Mouse (Mus musculus) embryonic facial prominence, embryonic 13.5 days (tissue): Measurements from ENCODE around the gene Slc9a3r2. TPM values are rescaled to one million over a fixed set of nuclear protein-coding genes. Genes with fewer than 3 reads are reported as not detected.

Source experiments
- ATAC-seq: fragments of 200-750 bp; cut with Nextera tagmentation; 2 replicates; pipeline ENCODE4 v1.8.0; 2017; ENCODE audit warnings: low read depth; ENCODE audit not compliant: insufficient number of reproducible peaks, insufficient read depth, low FRiP score, low TSS enrichment
- H3K27ac ChIP-seq: fragments of 300-500 bp; sonication (generic); 2 replicates; pipeline ENCODE4 v1.5.1; 2015; ENCODE audit warnings: moderate library complexity, mild to moderate bottlenecking, inconsistent platforms
- H3K27me3 ChIP-seq: fragments of 300-500 bp; sonication (generic); 2 replicates; pipeline ENCODE4 v1.6.1; 2015; ENCODE audit warnings: mild to moderate bottlenecking, inconsistent platforms
- H3K36me3 ChIP-seq: fragments of 300-500 bp; sonication (generic); 2 replicates; pipeline ENCODE4 v1.6.1; 2015; ENCODE audit warnings: mild to moderate bottlenecking, inconsistent platforms
- H3K4me1 ChIP-seq: fragments of 300-500 bp; sonication (generic); 2 replicates; pipeline ENCODE4 v1.6.1; 2015; ENCODE audit warnings: inconsistent platforms
- H3K4me2 ChIP-seq: fragments of 300-500 bp; sonication (generic); 2 replicates; pipeline ENCODE4 v1.6.1; 2015; ENCODE audit warnings: moderate library complexity, mild to moderate bottlenecking, inconsistent platforms
- H3K4me3 ChIP-seq: fragments of 300-500 bp; sonication (generic); 2 replicates; pipeline ENCODE4 v1.5.1; 2015; ENCODE audit warnings: mild to moderate bottlenecking, inconsistent platforms
- H3K9ac ChIP-seq: fragments of 300-500 bp; sonication (generic); 2 replicates; pipeline ENCODE4 v1.6.1; 2015; ENCODE audit warnings: mild to moderate bottlenecking, inconsistent platforms
- H3K9me3 ChIP-seq: fragments of 300-500 bp; sonication (generic); 2 replicates; pipeline ENCODE4 v1.6.1; 2016; ENCODE audit warnings: inconsistent platforms
- WGBS: fragments of 180-500 bp; shearing (Covaris S2); methylation state at CpG from one replicate; pipeline ENCODE4 v1.1.7; 2015; ENCODE audit warnings: mixed read lengths; 5-methylcytosine and 5-hydroxymethylcytosine counted together
- polyA plus RNA-seq: library from polyadenylated mRNA; unstranded; fragments of >200 nt; fragmentation: Nextera tagmentation; extraction: Ambion mirVana; gene quantifications from 2 replicates; pipeline ENCODE4 v1.2.1, GENCODE M21; 2015

Gene Slc9a3r2
- polyA plus RNA-seq, 1 experiment from 2014 or later = 50.4 TPM

GRCm38 (mm10) chr17:24635024-24635423 lies 15.1 kb downstream of the Slc9a3r2 start:
- 80% methylated on average over 4 of the region's 4 CpGs for WGBS
- no peaks in the 10 kb centered on the region for H3K9me3 ChIP-seq
- H3K4me3 ChIP-seq = no peak overlapping the region
- H3K27me3 ChIP-seq = no peaks in the 10 kb centered on the region
- no peak overlapping the region for H3K4me2 ChIP-seq
- H3K27ac ChIP-seq = no peak overlapping the region
- ATAC-seq = no peak
- peaks cover 33% of the 10 kb centered on the region for H3K36me3 ChIP-seq
- H3K4me1 ChIP-seq = peaks cover 38% of the 10 kb centered on the region
- H3K9ac ChIP-seq = no peak overlapping the region

DNA sequence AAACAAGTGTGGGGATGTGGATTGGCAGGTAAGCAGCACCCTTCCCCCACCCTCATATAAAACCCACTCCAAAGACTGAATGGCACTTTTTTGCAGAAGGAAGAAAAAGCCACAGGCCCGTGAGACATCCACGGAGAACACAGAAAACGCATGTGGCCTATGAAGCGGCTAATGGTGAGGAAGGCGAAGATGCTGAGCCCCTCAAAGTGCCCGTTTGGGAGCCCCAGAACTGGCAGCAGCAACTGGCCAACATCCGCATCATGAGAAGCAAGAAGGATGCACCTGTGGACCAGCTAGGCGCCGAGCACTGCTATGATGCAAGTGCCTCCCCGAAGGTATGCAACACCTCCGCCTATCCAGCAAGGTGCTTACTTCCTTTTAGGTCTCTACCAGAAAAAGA lies 16.3 kb downstream of the Slc9a3r2 start:
- H3K4me1 ChIP-seq = peaks cover 26% of the 10 kb centered on the region
- peaks cover 44% of the 10 kb centered on the region for H3K36me3 ChIP-seq
- no peaks in the 10 kb centered on the region for H3K27me3 ChIP-seq
- H3K9me3 ChIP-seq = no peaks in the 10 kb centered on the region
- no peak overlapping the region for H3K9ac ChIP-seq
- H3K4me3 ChIP-seq = no peak overlapping the region
- H3K4me2 ChIP-seq = no peak overlapping the region
- H3K27ac ChIP-seq = 0 out of 2 replicates have a peak overlapping the region, but pooled peaks have one; percentile 96
- 93% methylated on average over 11 of the region's 11 CpGs for WGBS
- ATAC-seq = no peak

- no peaks in the 10 kb centered on the region for H3K9me3 ChIP-seq
- peaks cover 46% of the 10 kb centered on the region for H3K36me3 ChIP-seq
- peaks cover 19% of the 10 kb centered on the region for H3K4me1 ChIP-seq
- H3K27ac ChIP-seq = peak overlapping the region; percentile 96
- peak overlapping the region; percentile 87 for H3K9ac ChIP-seq
- WGBS = 11% methylated on average over 22 of the region's 22 CpGs
- peak; percentile 27; the same call in 1 of the 2 replicates for ATAC-seq
- H3K27me3 ChIP-seq = no peaks in the 10 kb centered on the region
- H3K4me2 ChIP-seq = peak overlapping the region; percentile 92
- peak overlapping the region; percentile 70 for H3K4me3 ChIP-seq
Observed at GRCm38 (mm10) chr17:24632813-24633449, 17.2 kb downstream of the Slc9a3r2 start.

DNA sequence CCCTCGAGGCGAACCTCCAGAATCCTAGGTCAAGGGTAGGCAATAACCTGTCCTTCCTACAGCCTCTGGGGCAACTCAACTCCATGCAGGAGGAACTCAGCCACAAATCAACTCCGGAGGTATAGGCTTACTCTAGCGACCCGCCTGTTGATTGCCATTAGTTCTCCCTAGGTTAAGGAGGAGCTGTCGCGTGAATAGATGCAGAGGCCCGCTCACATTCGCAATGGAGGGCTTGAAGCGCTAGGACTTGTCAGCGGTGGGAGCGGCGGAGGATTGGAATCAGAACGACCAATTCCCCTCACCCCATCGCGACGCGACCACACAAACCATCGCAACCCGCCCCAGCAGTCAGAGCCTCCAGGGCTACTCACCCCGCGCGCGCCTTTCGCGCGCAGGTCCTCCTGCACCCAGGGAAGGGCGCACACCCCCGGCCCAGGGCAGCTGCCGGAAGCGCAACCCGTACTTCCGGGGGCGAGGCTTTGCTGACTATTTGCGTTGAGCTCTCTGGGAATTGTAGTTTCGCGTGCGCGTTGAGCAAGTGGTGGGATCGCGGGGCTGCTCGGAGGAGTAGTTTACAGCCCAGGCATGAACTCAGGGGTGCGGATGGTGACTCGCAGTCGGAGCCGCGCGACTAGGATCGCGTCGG lies 17.8 kb downstream of the Slc9a3r2 start, which contains the start of the genes Tsc2 and Nthl1:
Tsc2 (minus strand) TSS at position 464 of the 646 bp plus-strand sequence.
Nthl1 (plus strand) TSS at position 514 of the 646 bp plus-strand sequence.
- Histone ChIP-seq H3K27ac (peak within 1 kb of the TSS; percentile 96), H3K4me1 (peaks cover 19% of the 10 kb centered on the region), H3K4me3 (peak within 1 kb of the TSS; percentile 70), H3K9me3 (no peaks in the 10 kb centered on the region), H3K27me3 (no peaks in the 10 kb centered on the region), H3K4me2 (peak within 1 kb of the TSS; percentile 92), H3K36me3 (peaks cover 50% of the 10 kb centered on the region), H3K9ac (peak within 1 kb of the TSS; percentile 87)
- peak; percentile 84 for ATAC-seq
- 2% methylated on average over 51 of the region's 51 CpGs for WGBS

DNA sequence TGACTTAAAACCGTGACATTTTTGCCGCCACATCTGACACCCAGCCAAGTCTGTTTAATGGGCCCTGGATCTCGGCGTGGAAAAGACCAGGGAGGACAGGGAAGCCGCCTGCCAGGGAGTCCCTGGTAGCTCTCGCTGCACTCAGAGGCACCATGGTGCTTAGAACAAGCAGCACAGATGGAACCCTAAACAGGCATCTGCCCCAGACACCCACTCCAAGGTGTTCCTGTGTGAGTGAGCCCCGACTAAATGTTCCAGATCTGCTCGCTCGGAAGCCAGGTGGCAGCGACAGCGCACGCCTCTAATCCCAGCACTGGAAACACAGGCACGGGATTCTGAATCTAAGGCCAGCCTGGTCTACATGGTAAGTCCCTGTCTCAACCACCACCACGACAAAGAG lies 20.1 kb downstream of the Slc9a3r2 start:
- no peak for ATAC-seq
- Histone ChIP-seq H3K9ac (0 out of 2 replicates have a peak overlapping the region, but pooled peaks have one; percentile 32), H3K4me3 (no peak overlapping the region), H3K27ac (no peak overlapping the region), H3K9me3 (no peaks in the 10 kb centered on the region), H3K4me1 (peaks cover 19% of the 10 kb centered on the region), H3K4me2 (no peak overlapping the region), H3K27me3 (no peaks in the 10 kb centered on the region), H3K36me3 (peaks cover 58% of the 10 kb centered on the region)
- WGBS = 83% methylated on average over 14 of the region's 14 CpGs

- Histone ChIP-seq H3K36me3 (peaks cover 73% of the 10 kb centered on the region), H3K9me3 (no peaks in the 10 kb centered on the region), H3K4me2 (no peak overlapping the region), H3K4me1 (peaks cover 16% of the 10 kb centered on the region), H3K4me3 (no peak overlapping the region), H3K27ac (no peak overlapping the region), H3K27me3 (no peaks in the 10 kb centered on the region), H3K9ac (no peak overlapping the region)
- ATAC-seq = no peak
- WGBS = 50% methylated on average over 5 of the region's 5 CpGs
Observed at GRCm38 (mm10) chr17:24628646-24629045, 21.5 kb downstream of the Slc9a3r2 start.

DNA sequence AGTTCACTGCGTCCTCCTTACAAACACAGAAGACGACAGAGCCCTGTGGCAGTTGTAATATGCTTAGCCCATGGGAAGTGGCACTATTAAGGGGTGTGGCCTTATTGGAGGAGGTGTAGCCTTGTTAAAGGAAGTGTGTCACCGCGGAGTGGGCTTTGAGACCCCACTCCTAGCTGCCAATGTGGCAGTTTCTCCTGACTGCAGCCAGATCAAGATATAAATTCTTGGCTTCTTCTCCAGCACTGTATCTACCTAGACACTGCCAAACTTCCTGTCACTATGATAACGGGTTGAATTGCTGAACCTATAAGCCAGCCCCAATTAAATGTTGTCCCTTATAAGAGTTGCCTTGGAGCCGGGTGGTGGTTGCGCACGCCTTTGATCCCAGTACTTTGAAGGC lies 24.7 kb downstream of the Slc9a3r2 start:
- no peak for ATAC-seq
- Histone ChIP-seq H3K4me3 (no peak overlapping the region), H3K36me3 (peaks cover 99% of the 10 kb centered on the region), H3K9ac (no peak overlapping the region), H3K27me3 (no peaks in the 10 kb centered on the region), H3K4me1 (no peaks in the 10 kb centered on the region), H3K27ac (no peak overlapping the region), H3K4me2 (no peak overlapping the region), H3K9me3 (no peaks in the 10 kb centered on the region)
- 91% methylated on average over 8 of the region's 8 CpGs for WGBS

- H3K4me1 ChIP-seq = no peaks in the 10 kb centered on the region
- H3K9me3 ChIP-seq = no peaks in the 10 kb centered on the region
- H3K27ac ChIP-seq = no peak overlapping the region
- no peak overlapping the region for H3K4me2 ChIP-seq
- peaks cover 94% of the 10 kb centered on the region for H3K36me3 ChIP-seq
- ATAC-seq = no peak
- no peak overlapping the region for H3K4me3 ChIP-seq
- 84% methylated on average over 14 of the region's 14 CpGs for WGBS
- H3K9ac ChIP-seq = no peak overlapping the region
- H3K27me3 ChIP-seq = no peaks in the 10 kb centered on the region
Observed at GRCm38 (mm10) chr17:24617561-24618194, 32.4 kb downstream of the Slc9a3r2 start.

DNA sequence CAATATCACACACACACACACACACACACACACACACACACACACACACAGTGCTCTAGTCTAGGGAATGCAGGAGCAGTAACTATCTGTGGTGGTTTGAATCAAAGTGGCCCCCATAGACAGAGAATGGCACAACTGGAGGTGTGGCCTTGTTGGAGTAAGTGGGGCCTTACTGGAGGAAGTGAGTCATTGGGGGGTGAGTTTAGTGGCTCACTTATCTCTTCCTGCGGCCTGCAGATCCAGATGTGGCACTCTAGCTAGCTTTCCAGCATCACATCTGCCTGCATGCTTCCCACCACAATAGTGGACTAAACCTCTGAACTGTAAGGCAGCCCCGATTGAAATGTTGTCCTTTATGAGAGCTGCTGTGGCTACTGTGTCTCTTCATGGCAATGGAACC lies 39.4 kb downstream of the Slc9a3r2 start:
- Histone ChIP-seq H3K27ac (no peak overlapping the region), H3K4me2 (no peak overlapping the region), H3K4me1 (no peaks in the 10 kb centered on the region), H3K27me3 (no peaks in the 10 kb centered on the region), H3K9ac (no peak overlapping the region), H3K4me3 (no peak overlapping the region), H3K36me3 (peaks cover 77% of the 10 kb centered on the region), H3K9me3 (no peaks in the 10 kb centered on the region)
- ATAC-seq = no peak
- 77% methylated on average over 2 of the region's 2 CpGs for WGBS

DNA sequence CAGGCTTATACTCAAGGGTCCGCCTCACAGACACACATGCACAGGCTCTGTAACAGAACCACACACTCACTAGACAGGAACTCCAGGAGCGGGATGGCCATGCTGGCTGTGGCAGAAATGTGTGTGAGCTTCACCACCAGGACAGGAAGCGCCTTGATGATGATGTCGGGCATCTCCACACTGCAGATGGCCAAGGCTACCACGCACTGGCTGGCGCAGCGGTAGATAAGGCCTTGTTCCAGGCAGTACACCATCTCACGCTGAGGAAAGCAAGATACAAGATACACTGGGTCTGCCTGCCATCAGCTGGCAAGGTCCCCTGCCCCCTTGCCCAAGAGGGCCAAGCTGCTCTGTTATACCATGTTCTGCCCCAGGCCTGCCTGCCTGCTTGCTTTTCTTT lies 41.3 kb downstream of the Slc9a3r2 start:
- H3K9ac ChIP-seq = no peak overlapping the region
- H3K27me3 ChIP-seq = no peaks in the 10 kb centered on the region
- 91% methylated on average over 8 of the region's 8 CpGs for WGBS
- no peak overlapping the region for H3K4me2 ChIP-seq
- H3K9me3 ChIP-seq = no peaks in the 10 kb centered on the region
- no peaks in the 10 kb centered on the region for H3K4me1 ChIP-seq
- no peak overlapping the region for H3K4me3 ChIP-seq
- H3K27ac ChIP-seq = no peak overlapping the region
- H3K36me3 ChIP-seq = peaks cover 77% of the 10 kb centered on the region
- no peak for ATAC-seq

DNA sequence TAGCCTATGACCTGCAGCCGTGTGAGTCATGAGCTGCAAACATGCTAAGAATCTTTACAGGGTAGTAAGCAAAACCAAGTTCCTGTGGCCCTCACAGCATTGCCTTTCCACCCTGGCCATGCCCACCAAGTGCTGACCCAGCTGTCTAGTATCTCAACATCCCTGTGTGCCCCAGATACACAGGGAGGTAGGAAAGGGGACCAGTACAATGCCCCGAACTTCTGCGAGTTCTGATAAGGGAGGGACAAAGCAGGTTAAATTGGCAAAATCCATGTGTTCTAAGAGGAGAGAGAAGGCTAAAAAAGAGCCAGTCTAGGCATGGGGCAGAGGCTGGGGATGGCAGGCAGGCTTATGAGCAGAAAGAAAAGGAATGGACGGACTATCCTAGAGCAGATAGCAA lies 41.8 kb downstream of the Slc9a3r2 start:
- Histone ChIP-seq H3K9me3 (no peaks in the 10 kb centered on the region), H3K27ac (no peak overlapping the region), H3K27me3 (no peaks in the 10 kb centered on the region), H3K9ac (no peak overlapping the region), H3K4me2 (no peak overlapping the region), H3K4me3 (no peak overlapping the region), H3K36me3 (peaks cover 74% of the 10 kb centered on the region), H3K4me1 (no peaks in the 10 kb centered on the region)
- 91% methylated on average over 4 of the region's 4 CpGs for WGBS
- no peak for ATAC-seq

DNA sequence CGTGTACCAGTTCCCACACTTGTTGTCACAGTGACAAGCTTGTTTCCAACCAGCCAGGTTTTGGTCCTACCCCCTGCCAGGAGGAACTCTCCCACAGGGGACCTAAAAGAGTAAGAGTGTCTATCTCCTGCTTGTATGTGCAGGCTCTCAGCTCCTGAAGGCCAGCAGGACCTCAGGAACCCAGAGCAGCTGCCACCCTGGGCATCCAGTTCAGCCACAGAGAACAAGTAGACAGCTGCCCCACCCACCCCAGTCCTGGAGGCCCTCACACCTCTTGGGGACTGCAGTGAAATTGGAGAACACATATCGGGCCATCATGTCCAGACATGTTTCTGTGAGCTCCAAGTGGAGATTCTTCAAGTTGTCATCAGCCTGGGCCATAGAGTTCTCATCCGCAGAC lies 45.6 kb downstream of the Slc9a3r2 start:
- Histone ChIP-seq H3K4me3 (no peak overlapping the region), H3K9me3 (no peaks in the 10 kb centered on the region), H3K36me3 (peaks cover 94% of the 10 kb centered on the region), H3K27me3 (no peaks in the 10 kb centered on the region), H3K27ac (no peak overlapping the region), H3K4me1 (no peaks in the 10 kb centered on the region), H3K4me2 (no peak overlapping the region), H3K9ac (no peak overlapping the region)
- WGBS = 79% methylated on average over 3 of the region's 3 CpGs
- no peak for ATAC-seq
